In the genomic region with DNA sequence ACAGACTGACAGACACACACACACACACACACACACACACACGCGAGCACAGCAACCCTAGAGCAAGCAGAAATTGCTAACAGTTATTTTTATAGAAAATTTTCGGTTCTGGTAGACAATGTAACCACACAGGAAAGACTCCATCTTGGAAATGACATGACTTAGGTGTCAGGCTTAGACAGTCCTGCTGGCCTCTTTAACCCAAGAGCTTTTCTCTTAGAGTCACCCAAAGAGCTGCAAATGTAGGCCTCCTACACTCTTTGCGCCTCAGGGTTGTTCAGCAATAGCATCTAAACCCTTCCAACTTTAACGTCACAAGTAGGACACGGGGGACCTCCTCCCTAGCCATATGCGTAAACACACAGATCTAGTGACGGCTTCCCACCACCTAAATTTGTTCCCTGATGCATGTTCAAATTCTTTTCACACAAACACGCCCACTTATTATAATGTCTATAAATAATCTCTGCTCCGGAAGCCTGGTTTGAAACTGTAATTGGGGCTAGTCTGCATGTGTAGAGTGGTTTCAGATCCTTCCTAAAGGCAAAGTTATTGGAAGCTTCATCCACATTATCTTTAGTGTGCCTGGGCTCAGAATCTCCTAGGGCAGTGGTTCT, we compare ENCODE assay signal across 20 mouse cellular contexts. TPM values are rescaled to one million over a fixed set of nuclear protein-coding genes. Genes with fewer than 3 reads are reported as not detected.
A peak's percentile ranks its signal among the peaks of the same experiment; 100 is the strongest.
DNase-seq lines count a peak whose midpoint lies in the region; ATAC-seq lines count a peak whose summit lies in the region.
"Had no signal": no experiment of that assay in that cellular context is flagged by ENCODE, and none has a peak within 500 bp of the region (broad histone marks: within the 10 kb centered on the region; RNA-seq: fewer than 3 reads in every experiment).

No protein-coding gene starts in this region.

- peak; percentile 35 for DNase-seq in midbrain, embryonic 11.5 days (ENCODE audit: low spot score, missing footprints)
- DNase-seq in midbrain, embryonic 14.5 days = no peak
- peak; percentile 28 to 54 for DNase-seq in frontal cortex, postnatal 36 days (ENCODE audit: low spot score in 2 of 2)
- DNase-seq in naive thymus-derived CD4-positive, alpha-beta T cell, adult 2 months (ENCODE audit: low read depth) = peak; percentile 70
- no peak for DNase-seq in lung, postnatal 4 days
- no peak for DNase-seq in kidney, postnatal 25 days
- DNase-seq: adrenal gland, adult 8-10 months; cerebellum, adult 2 months; heart, postnatal 36 days; liver, embryonic 13.5 days; thymus, postnatal 36 days had no signal

- no peaks in the 10 kb centered on the region for H3K27me3 ChIP-seq in midbrain, embryonic 11.5 days (ENCODE audit: control insufficient read depth, insufficient read depth, low read length)
- no peaks in the 10 kb centered on the region for H3K27me3 ChIP-seq in midbrain, embryonic 14.5 days (ENCODE audit: control insufficient read depth, insufficient read depth, low read length)
- no peaks in the 10 kb centered on the region for H3K27me3 ChIP-seq in kidney, embryonic 14.5 days (ENCODE audit: control insufficient read depth, insufficient read depth, low read length)
- H3K27me3 ChIP-seq: embryonic facial prominence, embryonic 15.5 days; heart, embryonic 13.5 days; intestine, embryonic 15.5 days; kidney, embryonic 15.5 days; liver, embryonic 13.5 days; stomach, embryonic 15.5 days had no signal

- no peak overlapping the region for H3K27ac ChIP-seq in midbrain, embryonic 11.5 days (ENCODE audit: low read depth, low read length)
- no peak overlapping the region for H3K27ac ChIP-seq in midbrain, embryonic 14.5 days (replicated peaks; ENCODE audit: low read depth, low read length)
- H3K27ac ChIP-seq in kidney, embryonic 14.5 days (ENCODE audit: low read depth, low read length) = no peak overlapping the region
- H3K27ac ChIP-seq: embryonic facial prominence, embryonic 15.5 days; forebrain, embryonic 10.5 days; heart, embryonic 13.5 days; intestine, embryonic 15.5 days; kidney, embryonic 15.5 days; limb, embryonic 10.5 days; liver, embryonic 13.5 days; stomach, embryonic 15.5 days had no signal

- H3K36me3 ChIP-seq in midbrain, embryonic 11.5 days (ENCODE audit: control insufficient read depth, insufficient read depth, low read length) = no peaks in the 10 kb centered on the region
- H3K36me3 ChIP-seq in midbrain, embryonic 14.5 days (ENCODE audit: control insufficient read depth, insufficient read depth, low read length) = no peaks in the 10 kb centered on the region
- H3K36me3 ChIP-seq in kidney, embryonic 14.5 days (ENCODE audit: control insufficient read depth, insufficient read depth, low read length) = no peaks in the 10 kb centered on the region
- H3K36me3 ChIP-seq: embryonic facial prominence, embryonic 15.5 days; forebrain, embryonic 10.5 days; heart, embryonic 13.5 days; intestine, embryonic 15.5 days; kidney, embryonic 15.5 days; limb, embryonic 10.5 days; liver, embryonic 13.5 days; stomach, embryonic 15.5 days had no signal

- no peak overlapping the region for H3K4me2 ChIP-seq in midbrain, embryonic 11.5 days
- no peak overlapping the region for H3K4me2 ChIP-seq in midbrain, embryonic 14.5 days (ENCODE audit: low read length)
- no peak overlapping the region for H3K4me2 ChIP-seq in kidney, embryonic 14.5 days (replicated peaks; ENCODE audit: low read depth, low read length)
- H3K4me2 ChIP-seq: embryonic facial prominence, embryonic 15.5 days; heart, embryonic 13.5 days; intestine, embryonic 15.5 days; kidney, embryonic 15.5 days; liver, embryonic 13.5 days; stomach, embryonic 15.5 days had no signal

- peaks cover 6% of the 10 kb centered on the region; the same call in 1 of the 2 replicates for H3K4me1 ChIP-seq in midbrain, embryonic 11.5 days (ENCODE audit: control insufficient read depth, insufficient read depth, low read length)
- H3K4me1 ChIP-seq in midbrain, embryonic 14.5 days (ENCODE audit: control insufficient read depth, insufficient read depth, low read length) = no peaks in the 10 kb centered on the region
- H3K4me1 ChIP-seq in kidney, embryonic 14.5 days (ENCODE audit: control insufficient read depth, insufficient read depth, low read length) = no peaks in the 10 kb centered on the region
- H3K4me1 ChIP-seq: heart, embryonic 13.5 days; intestine, embryonic 15.5 days; kidney, embryonic 15.5 days; limb, embryonic 10.5 days; liver, embryonic 13.5 days; stomach, embryonic 15.5 days had no signal

- 90% methylated on average over 10 of the region's 10 CpGs for WGBS in midbrain, embryonic 11.5 days
- 91% methylated on average over 10 of the region's 10 CpGs for WGBS in midbrain, embryonic 14.5 days
- WGBS in kidney, embryonic 14.5 days = 84% methylated on average over 10 of the region's 10 CpGs

- no peaks in the 10 kb centered on the region for H3K9me3 ChIP-seq in midbrain, embryonic 11.5 days (ENCODE audit: control insufficient read depth, low read length)
- no peaks in the 10 kb centered on the region for H3K9me3 ChIP-seq in midbrain, embryonic 14.5 days (ENCODE audit: control insufficient read depth, low read length)
- no peaks in the 10 kb centered on the region for H3K9me3 ChIP-seq in kidney, embryonic 14.5 days (ENCODE audit: control insufficient read depth, low read length)
- H3K9me3 ChIP-seq: embryonic facial prominence, embryonic 15.5 days; forebrain, embryonic 10.5 days; heart, embryonic 13.5 days; intestine, embryonic 15.5 days; kidney, embryonic 15.5 days; limb, embryonic 10.5 days; liver, embryonic 13.5 days; stomach, embryonic 15.5 days had no signal

- H3K9ac ChIP-seq in midbrain, embryonic 11.5 days (ENCODE audit: low read length) = no peak overlapping the region
- H3K9ac ChIP-seq in midbrain, embryonic 14.5 days (replicated peaks; ENCODE audit: low read length) = no peak overlapping the region
- no peak overlapping the region for H3K9ac ChIP-seq in kidney, embryonic 14.5 days (ENCODE audit: low read depth, low read length)
- H3K9ac ChIP-seq: embryonic facial prominence, embryonic 15.5 days; heart, embryonic 13.5 days; intestine, embryonic 15.5 days; kidney, embryonic 15.5 days; liver, embryonic 13.5 days; stomach, embryonic 15.5 days had no signal

- no peak overlapping the region for H3K4me3 ChIP-seq in midbrain, embryonic 11.5 days (ENCODE audit: low read depth, low read length)
- no peak overlapping the region for H3K4me3 ChIP-seq in midbrain, embryonic 14.5 days (replicated peaks; ENCODE audit: low read depth, low read length)
- no peak overlapping the region for H3K4me3 ChIP-seq in kidney, embryonic 14.5 days (ENCODE audit: low read length)
- H3K4me3 ChIP-seq: embryonic facial prominence, embryonic 15.5 days; forebrain, embryonic 10.5 days; heart, embryonic 13.5 days; intestine, embryonic 15.5 days; kidney, embryonic 15.5 days; limb, embryonic 10.5 days; liver, embryonic 13.5 days; stomach, embryonic 15.5 days had no signal

- ATAC-seq in midbrain, embryonic 11.5 days (ENCODE audit: low FRiP score) = no peak
- no peak for ATAC-seq in midbrain, embryonic 14.5 days (ENCODE audit: low FRiP score, low TSS enrichment)
- ATAC-seq in CD4-positive, CD25-positive, alpha-beta regulatory T cell, adult 4 months = peak; percentile 65
- no peak for ATAC-seq in kidney, embryonic 14.5 days (ENCODE audit: low FRiP score, low TSS enrichment)
- ATAC-seq: intestine, embryonic 15.5 days had no signal

RNA-seq across cellular contexts. Expression of gene Plcxd2, which starts 8.4 kb away (rescaled TPM):
- polyA plus RNA-seq in midbrain, embryonic 11.5 days (2014; fragmentation: Nextera tagmentation; extraction: Ambion mirVana) = 3.1 and 3.4 TPM in 2 replicates
- polyA plus RNA-seq in midbrain, embryonic 14.5 days (2014; fragmentation: Nextera tagmentation; extraction: Ambion mirVana) = 8.7 and 8.8 TPM in 2 replicates
- polyA plus RNA-seq in CD4-positive, CD25-positive, alpha-beta regulatory T cell, adult 4 months (2017; shearing (Covaris generic)) = 10 to 100 TPM; 10.1 to 11.2 TPM
- 0.89 and 1.2 TPM in 2 replicates for polyA plus RNA-seq in kidney, embryonic 14.5 days (2014; fragmentation: Nextera tagmentation; extraction: Ambion mirVana)

RNA-seq across cellular contexts. Expression of gene Phldb2, which starts 48.3 kb away (rescaled TPM):
- polyA plus RNA-seq in midbrain, embryonic 11.5 days (2014; fragmentation: Nextera tagmentation; extraction: Ambion mirVana) = 28.2 and 29.0 TPM in 2 replicates
- polyA plus RNA-seq in midbrain, embryonic 14.5 days (2014; fragmentation: Nextera tagmentation; extraction: Ambion mirVana) = 4.0 and 6.4 TPM in 2 replicates
- under 1 TPM in 1 of 2 experiments, not detected in 1; 0.17 TPM for polyA plus RNA-seq in CD4-positive, CD25-positive, alpha-beta regulatory T cell, adult 4 months (2017; shearing (Covaris generic))
- 48.1 and 79.3 TPM in 2 replicates for polyA plus RNA-seq in kidney, embryonic 14.5 days (2014; fragmentation: Nextera tagmentation; extraction: Ambion mirVana)

Comparison
In these comparisons a context has a peak if more than half of its experiments do, and no peak if none do; other contexts are left out.
1. DNase-seq: peak in midbrain, embryonic 11.5 days (single experiment), frontal cortex, postnatal 36 days (2 of 2) and naive thymus-derived CD4-positive, alpha-beta T cell, adult 2 months (single experiment); none in midbrain, embryonic 14.5 days (single experiment), lung, postnatal 4 days (0 of 2) and kidney, postnatal 25 days (0 of 2).